In genomic region chr10:78472046-78472445, GRCm38 (mm10) we compare ENCODE assay signal across 30 mouse cellular contexts. TPM values are rescaled to one million over a fixed set of nuclear protein-coding genes. Genes with fewer than 3 reads are reported as not detected.
"Had no signal": no experiment of that assay in that cellular context is flagged by ENCODE, and none has a peak within 500 bp of the region (broad histone marks: within the 10 kb centered on the region; RNA-seq: fewer than 3 reads in every experiment).

No protein-coding gene starts in this region.

- H3K4me3 ChIP-seq: layer of hippocampus, adult 2 months; limb, embryonic 10.5 days; limb, embryonic 13.5 days; liver, embryonic 12.5 days; liver, embryonic 15.5 days; lung, embryonic 15.5 days; stomach, embryonic 15.5 days had no signal

- H3K36me3 ChIP-seq: limb, embryonic 10.5 days; limb, embryonic 13.5 days; liver, embryonic 12.5 days; liver, embryonic 15.5 days; lung, embryonic 15.5 days; stomach, embryonic 15.5 days had no signal

- H3K4me1 ChIP-seq: liver, embryonic 12.5 days; lung, embryonic 15.5 days; stomach, embryonic 15.5 days had no signal

- H3K27ac ChIP-seq: limb, embryonic 10.5 days; limb, embryonic 13.5 days; liver, embryonic 12.5 days; liver, embryonic 15.5 days; lung, embryonic 15.5 days; stomach, embryonic 15.5 days had no signal

- H3K4me2 ChIP-seq: limb, embryonic 13.5 days; liver, embryonic 12.5 days; liver, embryonic 15.5 days; lung, embryonic 15.5 days; midbrain, embryonic 11.5 days; stomach, embryonic 15.5 days had no signal

- DNase-seq: layer of hippocampus, adult 9-11 months; liver; lung, adult 18-20 months; lung, postnatal 10 days; lung, postnatal 36 days; midbrain, embryonic 14.5 days; right cerebral cortex, adult 18-20 months; right cerebral cortex, postnatal 14 days; spleen, adult 18-20 months; thymus, adult 18-20 months; thymus, postnatal 4 days had no signal

- ATAC-seq: liver, embryonic 12.5 days had no signal

- H3K27me3 ChIP-seq: lung, embryonic 15.5 days; stomach, embryonic 15.5 days had no signal

- H3K9ac ChIP-seq: limb, embryonic 13.5 days; liver, embryonic 12.5 days; liver, embryonic 15.5 days; lung, embryonic 15.5 days; stomach, embryonic 15.5 days had no signal

- H3K9me3 ChIP-seq: limb, embryonic 10.5 days; limb, embryonic 13.5 days; liver, embryonic 12.5 days; liver, embryonic 15.5 days; lung, embryonic 15.5 days; stomach, embryonic 15.5 days had no signal

RNA-seq across cellular contexts. Expression of gene Olfr1358, which starts 45.2 kb away (rescaled TPM):
- total RNA-seq: layer of hippocampus, adult 2 months; layer of hippocampus, postnatal 25 days; left cerebral cortex, adult 18-20 months; left cerebral cortex, postnatal 25 days; megakaryocyte progenitor cell, adult 5-6 weeks; megakaryocyte-erythroid progenitor cell, adult 5-6 weeks; midbrain, postnatal 0 days had no signal
- polyA plus RNA-seq: kidney, embryonic 14.5 days; kidney, postnatal 0 days; large intestine, adult 2 months; limb, embryonic 10.5 days; limb, embryonic 13.5 days; liver, embryonic 12.5 days; liver, embryonic 15.5 days; lung, embryonic 15.5 days; midbrain, embryonic 11.5 days; midbrain, embryonic 14.5 days; midbrain, postnatal 0 days; neural tube, embryonic 11.5 days; neural tube, embryonic 14.5 days; stomach, embryonic 15.5 days had no signal
